Mouse (Mus musculus) heart, adult 8-10 months (tissue): ENCODE results near the gene G6pc3. TPM values are rescaled to one million over a fixed set of nuclear protein-coding genes. Genes with fewer than 3 reads are reported as not detected.

Experiments
- DNase-seq: peaks from one replicate; pipeline ENCODE4 v3.0.0; 2022; ENCODE audit warnings: low spot score
- total RNA-seq, 4 experiments: library from RNA; stranded (reverse); gene quantifications; 2 replicates each; pipeline ENCODE4 v1.2.4; 2022

G6pc3 gene
- total RNA-seq, 4 experiments from 2014 or later: 52.2 to 60.3 (median 58.6) TPM

- DNase-seq: no peak
These were observed 3.2 kb upstream of the G6pc3 start for GRCm38 (mm10) chr11:102186235-102186634.

- DNase-seq: no peak
These were observed 440 bp upstream of the G6pc3 start for GRCm38 (mm10) chr11:102188980-102189379.

GRCm38 (mm10) chr11:102190848-102191247 lies 1.4 kb downstream of the G6pc3 start:
- DNase-seq: no peak

GRCm38 (mm10) chr11:102193657-102194440 lies 4.4 kb downstream of the G6pc3 start:
- DNase-seq: no peak

GRCm38 (mm10) chr11:102196018-102196797 lies 6.8 kb downstream of the G6pc3 start:
- no peak for DNase-seq

GRCm38 (mm10) chr11:102198245-102198644 lies 8.8 kb downstream of the G6pc3 start:
- DNase-seq: no peak

- no peak for DNase-seq
These were observed 10.4 kb downstream of the G6pc3 start for GRCm38 (mm10) chr11:102199856-102200255.

GRCm38 (mm10) chr11:102201408-102201821 lies 12.0 kb downstream of the G6pc3 start:
- DNase-seq: no peak

GRCm38 (mm10) chr11:102206481-102206880 lies 17.1 kb downstream of the G6pc3 start:
- DNase-seq: no peak

GRCm38 (mm10) chr11:102207825-102208777 lies 18.7 kb downstream of the G6pc3 start:
- no peak for DNase-seq

GRCm38 (mm10) chr11:102208846-102209245 lies 19.4 kb downstream of the G6pc3 start:
- DNase-seq: no peak

- DNase-seq: no peak
These were observed 20.3 kb downstream of the G6pc3 start for GRCm38 (mm10) chr11:102209742-102210141.

- DNase-seq: no peak
These were observed 20.8 kb downstream of the G6pc3 start for GRCm38 (mm10) chr11:102210185-102210584.

GRCm38 (mm10) chr11:102211011-102211410 lies 21.6 kb downstream of the G6pc3 start:
- DNase-seq: no peak

- DNase-seq: no peak
These were observed 22.5 kb downstream of the G6pc3 start for GRCm38 (mm10) chr11:102211936-102212341.

GRCm38 (mm10) chr11:102214430-102215156 lies 25.2 kb downstream of the G6pc3 start:
- no peak for DNase-seq

- DNase-seq: no peak
These were observed 26.1 kb downstream of the G6pc3 start for GRCm38 (mm10) chr11:102215511-102215910.

- no peak for DNase-seq
These were observed 26.9 kb downstream of the G6pc3 start for GRCm38 (mm10) chr11:102216056-102216885.

GRCm38 (mm10) chr11:102216886-102217240 lies 27.4 kb downstream of the G6pc3 start:
- DNase-seq: no peak

GRCm38 (mm10) chr11:102217396-102217795 lies 28.0 kb downstream of the G6pc3 start:
- no peak for DNase-seq
